ENCODE assay signal across 18 mouse cellular contexts in genomic region chr8:104787049-104787448, GRCm38 (mm10). TPM values are rescaled to one million over a fixed set of nuclear protein-coding genes. Genes with fewer than 3 reads are reported as not detected.
DNase-seq lines count a peak whose midpoint lies in the region.
"Had no signal": no experiment of that assay in that cellular context is flagged by ENCODE, and none has a peak within 500 bp of the region (broad histone marks: within the 10 kb centered on the region; RNA-seq: fewer than 3 reads in every experiment).

No protein-coding gene starts in this region.

- DNase-seq in adrenal gland, postnatal 36 days = peak; percentile 3 to 14
- DNase-seq in adrenal gland, adult 8-10 months = no peak
- DNase-seq in right cerebral cortex, postnatal 25 days = peak; percentile 13
- DNase-seq in right cerebral cortex, postnatal 14 days = no peak
- peak; percentile 8 for DNase-seq in fibroblast of lung, adult 2 months (ENCODE audit: low read depth)
- peak; percentile 31 for DNase-seq in telencephalon, adult 2 months (ENCODE audit: low read depth, low spot score)
- no peak for DNase-seq in embryo, embryonic 10.5 days (ENCODE audit: low spot score)
- DNase-seq in kidney, postnatal 14 days = no peak
- DNase-seq: adrenal gland, postnatal 25 days; B cell, adult 2 months; cerebellum, postnatal 14 days; gastrocnemius, postnatal 14 days; heart, postnatal 14 days; kidney, postnatal 10 days; lung, adult 18-20 months; lung, postnatal 36 days; thymus, adult 2 months had no signal

RNA-seq across cellular contexts. Expression of gene Ces2b, which starts 44.3 kb away (rescaled TPM):
- under 1 TPM; 0.26 to 0.40 TPM for total RNA-seq in adrenal gland, postnatal 36 days (2021)
- total RNA-seq in adrenal gland, adult 8-10 months (2022) = under 1 TPM; 0.10 to 0.70 (median 0.42) TPM

RNA-seq across cellular contexts. Expression of gene Ces2a, which starts 53.2 kb away (rescaled TPM):
- total RNA-seq in adrenal gland, postnatal 36 days (2021) = not detected
- under 1 TPM in 1 of 4 experiments, not detected in 3; 0.17 TPM for total RNA-seq in adrenal gland, adult 8-10 months (2022)
- total RNA-seq: adrenal gland, postnatal 25 days; gastrocnemius, postnatal 14 days; heart, postnatal 14 days; layer of hippocampus, adult 8-10 months had no signal

RNA-seq across cellular contexts. Expression of gene Ces2c, which starts 59.8 kb away (rescaled TPM):
- total RNA-seq in adrenal gland, postnatal 36 days (2021) = not detected
- total RNA-seq in adrenal gland, adult 8-10 months (2022) = not detected
- total RNA-seq: adrenal gland, postnatal 25 days; heart, postnatal 14 days; layer of hippocampus, adult 8-10 months had no signal

Comparison
In these comparisons a context has a peak if more than half of its experiments do, and no peak if none do; other contexts are left out.
1. DNase-seq: peak in adrenal gland, postnatal 36 days (2 of 2), right cerebral cortex, postnatal 25 days (single experiment), fibroblast of lung, adult 2 months (single experiment) and telencephalon, adult 2 months (single experiment); none in adrenal gland, adult 8-10 months (single experiment), right cerebral cortex, postnatal 14 days (single experiment), embryo, embryonic 10.5 days (single experiment) and kidney, postnatal 14 days (single experiment).